Mouse (Mus musculus) kidney, adult 2 months (tissue): Measurements from ENCODE around the gene Cdkn1a. TPM values are rescaled to one million over a fixed set of nuclear protein-coding genes. Genes with fewer than 3 reads are reported as not detected.
A peak's percentile ranks its signal among the peaks of the same experiment; 100 is the strongest.

Source experiments
- DNase-seq: peaks from one replicate; pipeline ENCODE4 v3.0.0; 2021
- H3K27ac ChIP-seq: fragments of 200-500 bp; 2 replicates; pipeline ENCODE4 v1.5.1; 2012; ENCODE audit warnings: low read depth, low read length, control low read depth, inconsistent platforms; ENCODE audit not compliant: insufficient read depth
- H3K27me3 ChIP-seq: fragments of 200-500 bp; replicated peaks from 2 replicates; pipeline ENCODE4 v1.6.1; 2012; ENCODE audit warnings: mild to moderate bottlenecking, moderate library complexity, low read length, inconsistent platforms; ENCODE audit not compliant: control insufficient read depth, insufficient read depth
- H3K36me3 ChIP-seq: fragments of 200-500 bp; 2 replicates; pipeline ENCODE4 v1.6.1; 2012; ENCODE audit warnings: mild to moderate bottlenecking, moderate library complexity, low read length, inconsistent platforms; ENCODE audit not compliant: control insufficient read depth, insufficient read depth
- H3K4me1 ChIP-seq: fragments of 200-500 bp; 2 replicates; pipeline ENCODE4 v1.6.1; 2011; ENCODE audit warnings: low read length; ENCODE audit not compliant: control insufficient read depth, insufficient read depth
- H3K4me3 ChIP-seq: fragments of 200-500 bp; 2 replicates; pipeline ENCODE4 v1.5.1; 2011; ENCODE audit warnings: mild to moderate bottlenecking, low read depth, low read length, control low read depth; ENCODE audit not compliant: insufficient read depth
- CTCF ChIP-seq: fragments of 200-500 bp; conservative IDR thresholded peaks from 2 replicates; pipeline ENCODE4 v1.5.1; 2011; ENCODE audit warnings: low read depth, mild to moderate bottlenecking, control low read depth, low read length, moderate library complexity, mixed read lengths; ENCODE audit not compliant: insufficient read depth, insufficient read length
- POLR2A ChIP-seq: fragments of 200-500 bp; IDR thresholded peaks from one replicate; pipeline ENCODE4 v1.6.1; 2011; ENCODE audit warnings: low read depth, low read length, control low read depth
- WGBS: fragments of 180-500 bp; shearing (Covaris S2); methylation state at CpG from one replicate; pipeline ENCODE4 v1.1.7; 2018; 5-methylcytosine and 5-hydroxymethylcytosine counted together
- polyA plus RNA-seq: library from polyadenylated mRNA; depleted of rRNA; stranded (reverse); fragments of >200 nt; gene quantifications from 2 replicates; pipeline ENCODE4 v1.2.3, GENCODE M21; 2012

Cdkn1a gene
- polyA plus RNA-seq, 1 experiment, result 13.7 TPM

DNA sequence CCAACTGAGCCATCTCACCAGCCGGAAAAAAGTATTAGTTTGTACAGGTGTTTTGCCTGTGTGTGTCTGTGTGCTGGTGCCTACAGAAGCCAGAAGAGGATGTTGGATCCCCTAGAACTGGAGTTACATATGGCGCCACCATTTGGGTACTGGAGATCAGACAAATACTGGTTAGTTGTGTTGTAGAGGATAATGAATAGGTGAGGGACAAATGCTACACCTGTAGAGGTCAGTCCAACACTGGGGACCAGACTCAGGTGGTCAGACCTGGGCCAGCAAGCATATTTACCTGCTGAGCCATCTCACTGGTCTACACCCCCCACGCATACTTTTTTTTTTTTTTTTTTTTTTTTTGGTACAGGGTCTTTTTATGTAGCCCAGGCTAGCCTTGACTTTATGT is 43.9 kb upstream of the Cdkn1a start:
- H3K4me3 ChIP-seq, result no peak overlapping the region
- H3K27ac ChIP-seq, result no peak overlapping the region
- peaks cover 16% of the 10 kb centered on the region; the same call in 1 of the 2 replicates for H3K4me1 ChIP-seq
- no peak for DNase-seq
- TF ChIP-seq CTCF, result no peak
- TF ChIP-seq POLR2A, result no peak
- H3K27me3 ChIP-seq, result no peaks in the 10 kb centered on the region
- WGBS, result 82% methylated on average over 3 of the region's 3 CpGs
- H3K36me3 ChIP-seq, result peaks cover 12% of the 10 kb centered on the region

DNA sequence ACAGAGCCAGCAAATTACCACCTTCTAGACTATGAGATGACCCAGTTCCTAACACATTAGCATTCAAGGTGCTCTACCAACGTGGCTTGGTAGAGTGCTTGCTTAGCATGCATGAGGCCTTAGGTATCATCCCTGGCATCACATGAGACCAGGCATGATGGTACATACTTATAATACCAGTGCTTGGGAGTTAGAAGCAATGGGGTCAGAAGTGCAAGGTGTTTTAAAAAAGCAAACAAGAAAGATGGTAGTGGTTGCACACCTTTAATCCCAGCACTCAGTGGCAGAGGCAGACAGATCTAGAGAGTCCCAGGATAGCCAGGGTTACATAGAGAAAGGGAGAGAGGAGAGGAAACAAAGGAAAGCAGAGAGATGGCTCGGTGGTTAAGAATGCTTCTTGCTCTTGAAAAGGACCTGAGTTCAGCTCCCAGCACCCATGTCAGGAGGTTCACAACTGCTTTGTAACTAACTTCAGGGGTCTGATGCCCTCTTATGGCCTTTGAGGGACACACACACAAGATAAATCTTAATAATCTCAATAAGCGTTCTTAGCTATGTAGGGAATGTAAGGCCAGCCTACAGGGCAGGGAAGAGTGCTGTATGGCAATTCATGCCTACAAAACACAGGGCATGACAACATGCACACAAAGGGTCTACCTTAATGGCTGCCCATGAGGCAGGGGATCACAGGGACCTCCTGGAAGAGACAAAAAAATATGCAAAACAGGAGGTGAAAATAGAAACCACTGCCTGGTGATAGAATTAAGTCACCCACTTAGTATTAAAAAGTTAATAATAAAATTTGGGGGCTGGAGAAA is 42.9 kb upstream of the Cdkn1a start:
- H3K4me1 ChIP-seq, result peaks cover 16% of the 10 kb centered on the region; the same call in 1 of the 2 replicates
- no peaks in the 10 kb centered on the region for H3K27me3 ChIP-seq

GRCm38 (mm10) chr17:29048748-29049507 is 41.8 kb upstream of the Cdkn1a start:
- DNase-seq, result peak; percentile 81
- H3K36me3 ChIP-seq, result peaks cover 8% of the 10 kb centered on the region
- peak; percentile 86 for TF ChIP-seq CTCF
- no peak for TF ChIP-seq POLR2A
- H3K4me1 ChIP-seq, result peaks cover 16% of the 10 kb centered on the region; the same call in 1 of the 2 replicates
- 14% methylated on average over 13 of the region's 13 CpGs for WGBS
- no peaks in the 10 kb centered on the region for H3K27me3 ChIP-seq
- no peak overlapping the region for H3K27ac ChIP-seq
- H3K4me3 ChIP-seq, result no peak overlapping the region

More for the DNA sequence above, 42.9 kb upstream of the Cdkn1a start:
- no peak overlapping the region for H3K27ac ChIP-seq
- DNase-seq, result no peak
- WGBS, result 70% methylated on average over 3 of the region's 3 CpGs
- H3K4me3 ChIP-seq, result no peak overlapping the region
- H3K36me3 ChIP-seq, result peaks cover 12% of the 10 kb centered on the region
- TF ChIP-seq POLR2A, result no peak
- TF ChIP-seq CTCF, result no peak

GRCm38 (mm10) chr17:29049508-29049889 is 41.3 kb upstream of the Cdkn1a start:
- Histone ChIP-seq H3K27me3 (no peaks in the 10 kb centered on the region), H3K4me1 (peaks cover 14% of the 10 kb centered on the region; the same call in 1 of the 2 replicates), H3K4me3 (no peak overlapping the region), H3K36me3 (peaks cover 4% of the 10 kb centered on the region; the same call in 1 of the 2 replicates), H3K27ac (no peak overlapping the region)
- DNase-seq, result no peak
- 72% methylated on average over 5 of the region's 5 CpGs for WGBS
- TF ChIP-seq CTCF, result no peak
- no peak for TF ChIP-seq POLR2A

- H3K4me3 ChIP-seq, result no peak overlapping the region
- 0 out of 2 replicates have a peak, but pooled peaks cover 1% of the 10 kb centered on the region for H3K36me3 ChIP-seq
- no peak for DNase-seq
- no peak for TF ChIP-seq POLR2A
- no peak for TF ChIP-seq CTCF
- WGBS, result 76% methylated on average over 7 of the region's 7 CpGs
- no peak overlapping the region for H3K27ac ChIP-seq
- H3K27me3 ChIP-seq, result no peaks in the 10 kb centered on the region
- peaks cover 11% of the 10 kb centered on the region; the same call in 1 of the 2 replicates for H3K4me1 ChIP-seq
Observed at GRCm38 (mm10) chr17:29049923-29050322, 40.9 kb upstream of the Cdkn1a start.

DNA sequence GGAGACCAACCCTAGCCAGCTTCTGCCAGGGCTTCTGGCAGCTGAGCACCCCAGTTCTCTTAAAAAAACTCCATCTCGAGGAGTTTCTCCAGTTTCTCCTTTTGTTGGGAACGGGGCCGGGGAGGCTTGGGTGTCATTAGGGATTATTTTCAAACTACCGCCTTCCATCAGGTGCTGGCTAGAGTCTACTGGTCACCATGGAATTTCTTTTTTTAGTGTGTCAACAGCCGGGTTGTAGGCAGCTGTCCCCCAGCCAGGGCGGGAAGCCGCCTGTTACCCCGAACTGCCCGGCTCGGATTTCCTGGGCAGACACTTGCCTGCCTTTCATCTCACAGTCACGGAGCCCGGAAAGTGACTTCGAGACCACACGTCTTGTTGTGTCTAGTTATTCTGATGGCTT is 40.0 kb upstream of the Cdkn1a start:
- peaks cover 3% of the 10 kb centered on the region; the same call in 1 of the 2 replicates for H3K4me1 ChIP-seq
- no peak for DNase-seq
- TF ChIP-seq CTCF (no peak), POLR2A (no peak)
- no peak overlapping the region for H3K4me3 ChIP-seq
- H3K27me3 ChIP-seq, result no peaks in the 10 kb centered on the region
- H3K27ac ChIP-seq, result no peak overlapping the region
- no peaks in the 10 kb centered on the region for H3K36me3 ChIP-seq
- WGBS, result 28% methylated on average over 14 of the region's 14 CpGs

GRCm38 (mm10) chr17:29053067-29053466 is 37.7 kb upstream of the Cdkn1a start:
- Histone ChIP-seq H3K4me3 (no peak overlapping the region), H3K27me3 (no peaks in the 10 kb centered on the region), H3K36me3 (no peaks in the 10 kb centered on the region), H3K27ac (no peak overlapping the region), H3K4me1 (no peaks in the 10 kb centered on the region)
- TF ChIP-seq POLR2A (no peak), CTCF (no peak)
- no peak for DNase-seq
- WGBS, result 91% methylated on average over 6 of the region's 6 CpGs
